Mouse (Mus musculus): ENCODE measurements around the gene Olfr944.

GRCm38 (mm10) chr9:39249894-39250293 lies 48.2 kb downstream of the Olfr944 start, which contains the start of gene Olfr1537:
- no peak for TF ChIP-seq CTCF (IDR thresholded peaks at IDR 0.05; ENCODE audit: low read depth, low read length)
- no peak for TF ChIP-seq POLR2A (IDR thresholded peaks at IDR 0.05; ENCODE audit: borderline replicate concordance, low read depth, low read length)

Data from bone marrow macrophage, adult 2 months (primary cell).